Mouse (Mus musculus) lung, postnatal 14 days (tissue): ENCODE data around the gene Sox8.

ENCODE experiments used
- DNase-seq: peaks from one replicate; pipeline ENCODE4 v3.0.0; 2021

The Sox8 gene

GRCm38 (mm10) chr17:25555159-25555558 is 15.3 kb downstream of the Sox8 start:
- no peak for DNase-seq

- no peak for DNase-seq
Measured at GRCm38 (mm10) chr17:25551313-25551712, 19.2 kb downstream of the Sox8 start.

- DNase-seq, result no peak
Measured at GRCm38 (mm10) chr17:25550020-25550419, 20.5 kb downstream of the Sox8 start.

GRCm38 (mm10) chr17:25547026-25547425 is 23.5 kb downstream of the Sox8 start:
- no peak for DNase-seq

- no peak for DNase-seq
Measured at GRCm38 (mm10) chr17:25541768-25542167, 28.7 kb downstream of the Sox8 start.

- no peak for DNase-seq
Measured at GRCm38 (mm10) chr17:25540731-25541130, 29.8 kb downstream of the Sox8 start.

GRCm38 (mm10) chr17:25538945-25539875 is 31.3 kb downstream of the Sox8 start:
- DNase-seq, result peak; percentile 39

- no peak for DNase-seq
Measured at GRCm38 (mm10) chr17:25530357-25531022, 40.0 kb downstream of the Sox8 start.

GRCm38 (mm10) chr17:25522080-25522479 is 48.4 kb downstream of the Sox8 start:
- DNase-seq, result no peak

GRCm38 (mm10) chr17:25520492-25520891 is 50.0 kb downstream of the Sox8 start:
- DNase-seq, result no peak

- DNase-seq, result no peak
Measured at GRCm38 (mm10) chr17:25519511-25519910, 51.0 kb downstream of the Sox8 start.

- no peak for DNase-seq
Measured at GRCm38 (mm10) chr17:25518144-25518543, 52.3 kb downstream of the Sox8 start.

- DNase-seq, result no peak
Measured at GRCm38 (mm10) chr17:25516315-25516714, 54.2 kb downstream of the Sox8 start.
